Mouse (Mus musculus): Measurements from ENCODE around the gene Olfr1378.

DNA sequence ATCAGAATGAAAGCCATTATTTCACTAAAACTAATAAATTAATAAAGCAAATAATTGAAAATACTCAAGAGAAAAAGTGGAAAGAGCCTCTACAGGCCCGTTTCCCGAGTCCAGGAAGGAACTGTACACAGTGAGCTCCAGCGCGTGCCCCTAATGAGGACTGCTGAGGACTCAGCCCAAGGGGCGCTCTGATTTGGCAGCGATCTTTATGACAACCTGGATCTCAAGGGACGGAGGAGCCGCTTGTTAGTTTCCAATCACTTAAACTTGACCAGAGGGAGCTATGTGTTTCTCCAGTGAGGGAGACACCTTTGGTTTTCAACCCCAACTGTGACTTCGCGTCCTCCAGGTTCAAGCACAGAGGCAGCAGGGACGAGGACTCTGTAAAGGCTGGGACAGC is at the start of gene Olfr1378:
- no peak for TF ChIP-seq CTCF (IDR thresholded peaks at IDR 0.05; ENCODE audit: extremely low read depth, insufficient read depth, insufficient read length, insufficient replicate concordance)
- TF ChIP-seq POLR2A (IDR thresholded peaks at IDR 0.05; ENCODE audit: low read depth, low read length): no peak
